Mouse (Mus musculus) olfactory bulb, adult 2 months (tissue): ENCODE results near the gene Gm20509.

Experiments
- CTCF ChIP-seq: fragments of 200-500 bp; IDR thresholded peaks from 2 replicates; pipeline ENCODE4 v1.5.1; 2012; ENCODE audit warnings: low read depth, mild to moderate bottlenecking, low read length, moderate library complexity; ENCODE audit not compliant: insufficient read depth
- POLR2A ChIP-seq: fragments of 200-500 bp; IDR thresholded peaks from 2 replicates; pipeline ENCODE4 v1.6.1; 2012; ENCODE audit warnings: mild to moderate bottlenecking, low read depth, low read length, moderate library complexity; ENCODE audit not compliant: insufficient read depth

DNA sequence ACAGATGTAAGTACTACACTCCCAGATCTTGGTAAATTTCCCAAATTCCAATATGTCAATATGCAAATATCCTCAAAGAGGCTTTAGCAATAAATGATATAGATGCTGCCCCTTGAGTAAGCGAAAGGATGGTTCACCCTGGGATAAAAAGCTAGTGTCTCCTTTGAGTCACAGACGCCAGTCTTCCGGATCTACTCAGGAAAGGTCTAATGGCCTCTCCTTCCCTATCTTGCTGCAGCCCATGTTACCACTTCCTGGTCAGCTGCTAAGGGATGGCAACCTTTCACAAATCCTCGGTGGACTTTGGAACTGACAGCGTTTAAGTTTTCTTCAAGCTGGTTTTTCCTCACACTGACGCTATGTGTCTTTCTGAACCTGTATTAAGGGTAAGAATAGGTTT is 33.6 kb upstream of the Gm20509 start:
- TF ChIP-seq POLR2A, result no peak
- TF ChIP-seq CTCF, result no peak
